Mouse (Mus musculus): ENCODE data around the gene Pnrc1. TPM values are rescaled to one million over a fixed set of nuclear protein-coding genes. Genes with fewer than 3 reads are reported as not detected.

Pnrc1 gene
- total RNA-seq, 2 experiments from 2014 or later = 144 to 145 TPM

DNA sequence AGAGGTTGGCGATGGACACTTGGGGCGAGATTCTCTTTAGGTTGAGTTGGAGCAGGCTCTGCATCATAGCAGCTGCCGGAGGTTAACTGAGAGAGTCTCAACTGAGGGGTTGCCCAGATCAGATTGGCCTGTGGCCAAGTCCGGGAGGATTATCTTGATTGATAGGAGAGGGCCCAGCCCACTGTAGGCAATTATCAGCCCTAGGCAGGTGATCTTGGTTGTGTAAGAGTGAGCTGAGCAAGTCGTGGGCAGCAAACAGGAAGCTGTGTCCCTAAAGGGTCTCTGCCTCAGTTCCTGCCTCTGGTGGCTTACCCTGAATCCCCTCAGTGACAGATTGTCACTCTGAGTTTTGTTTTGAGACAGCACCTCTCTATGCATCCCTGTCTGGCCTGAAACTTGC lies 47.4 kb downstream of the Pnrc1 start:
- TF ChIP-seq CTCF (conservative IDR thresholded peaks at IDR 0.05) = no peak
- Histone ChIP-seq H3K4me3 (no peak overlapping the region), H3K27ac (no peak overlapping the region)
- no peak for DNase-seq (ENCODE audit: low spot score in 2 of 2)

DNA sequence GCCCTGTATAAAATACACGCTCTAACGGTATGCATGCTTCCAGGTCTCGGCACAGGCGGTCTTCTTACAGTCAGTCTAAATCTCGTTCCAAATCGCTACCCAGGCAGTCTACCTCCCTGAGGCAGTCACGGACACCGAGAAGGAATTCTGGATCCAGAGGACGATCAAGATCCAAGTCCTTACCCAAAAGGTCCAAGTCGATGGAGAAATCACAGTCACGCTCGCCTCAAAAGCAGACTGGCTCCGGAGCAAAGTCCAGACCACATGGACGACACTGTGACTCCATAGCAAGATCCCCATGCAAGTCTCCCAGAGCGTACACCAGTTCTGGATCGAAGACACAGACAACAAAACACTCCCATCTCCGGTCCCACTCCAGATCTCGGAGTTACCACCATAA lies 59.1 kb downstream of the Pnrc1 start:
- Histone ChIP-seq H3K27ac (no peak overlapping the region), H3K4me3 (no peak overlapping the region)
- DNase-seq (ENCODE audit: low spot score in 2 of 2) = no peak
- TF ChIP-seq CTCF (conservative IDR thresholded peaks at IDR 0.05) = no peak

DNA sequence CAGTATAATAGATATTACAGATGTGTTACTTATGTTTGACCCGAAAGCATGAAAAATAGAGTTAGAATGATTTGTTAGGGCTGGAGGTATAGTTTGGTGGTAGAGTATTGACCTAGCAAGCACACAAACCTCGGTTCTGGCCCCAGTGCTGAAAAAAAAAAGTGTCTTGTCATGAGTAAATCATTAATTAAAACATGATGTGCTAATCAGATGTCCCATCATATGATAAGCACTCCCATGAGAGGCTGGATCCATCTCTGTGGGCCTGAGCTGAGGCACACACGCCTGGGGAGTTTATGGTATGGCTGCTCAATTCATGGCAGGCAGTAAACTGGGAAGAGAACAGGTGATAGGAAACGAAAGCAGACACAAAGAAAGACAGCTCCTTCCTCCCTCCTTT lies 60.3 kb downstream of the Pnrc1 start:
- no peak for TF ChIP-seq CTCF (conservative IDR thresholded peaks at IDR 0.05)

DNA sequence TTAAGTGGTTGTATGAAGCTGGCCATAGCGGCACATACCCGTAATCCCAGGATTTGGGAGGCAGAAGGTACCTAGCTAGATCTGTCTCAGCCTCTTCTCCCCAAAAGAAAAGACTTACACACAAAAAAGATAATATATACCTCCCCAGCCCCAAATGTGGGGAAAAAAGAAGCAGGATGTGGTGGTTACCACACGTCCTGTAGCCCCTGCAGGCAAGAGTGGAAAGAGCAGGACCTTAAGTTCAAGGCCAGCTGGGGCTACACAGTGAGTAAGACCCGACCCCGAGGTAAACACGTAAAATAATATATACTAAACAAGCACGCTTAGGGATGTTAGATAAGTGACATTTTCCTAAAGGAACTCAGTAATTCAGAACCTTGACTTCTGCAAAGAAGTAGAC lies 62.8 kb downstream of the Pnrc1 start:
- DNase-seq (ENCODE audit: low spot score in 2 of 2) = no peak
- TF ChIP-seq CTCF (conservative IDR thresholded peaks at IDR 0.05) = no peak

More for the DNA sequence above, 60.3 kb downstream of the Pnrc1 start:
- no peak for DNase-seq (ENCODE audit: low spot score in 2 of 2)
- Histone ChIP-seq H3K4me3 (no peak overlapping the region), H3K27ac (no peak overlapping the region)

DNA sequence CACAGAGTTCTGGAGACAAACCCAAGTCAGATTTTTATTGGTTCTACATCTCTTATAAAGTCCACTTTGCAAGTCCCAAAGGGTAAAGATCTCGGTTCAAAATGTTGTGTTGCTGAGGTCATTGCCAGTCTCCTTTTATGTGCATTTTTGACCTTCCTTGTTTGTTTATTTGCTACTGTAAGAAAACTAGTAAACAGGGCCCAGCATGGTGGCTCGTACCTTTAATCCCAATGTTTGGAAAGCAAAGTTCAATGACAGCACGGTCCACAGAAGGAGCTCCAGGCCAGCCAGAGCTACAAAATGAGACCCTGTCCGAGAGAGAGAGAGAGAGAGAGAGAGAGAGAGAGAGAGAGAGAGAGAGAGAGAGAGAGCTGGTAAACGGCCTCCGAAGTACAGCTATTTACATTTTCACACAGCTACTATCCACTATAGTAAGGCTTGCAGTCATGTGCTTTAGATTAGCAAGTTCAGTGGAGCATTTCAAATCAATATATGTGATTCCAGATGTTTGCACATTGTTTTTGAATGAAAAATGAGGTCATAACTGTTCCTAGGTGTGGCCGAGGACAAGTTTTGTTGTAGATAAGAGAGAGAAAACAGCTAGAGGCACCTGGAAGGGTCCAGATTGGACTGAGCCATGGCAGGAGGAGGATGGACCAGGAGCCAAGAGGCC lies 65.8 kb downstream of the Pnrc1 start:
- no peak overlapping the region for H3K4me3 ChIP-seq
- no peak overlapping the region for H3K27ac ChIP-seq
- no peak for DNase-seq (ENCODE audit: low spot score in 2 of 2)
- no peak for TF ChIP-seq CTCF (conservative IDR thresholded peaks at IDR 0.05)

More for the DNA sequence above, 62.8 kb downstream of the Pnrc1 start:
- Histone ChIP-seq H3K4me3 (no peak overlapping the region), H3K27ac (no peak overlapping the region)

DNA sequence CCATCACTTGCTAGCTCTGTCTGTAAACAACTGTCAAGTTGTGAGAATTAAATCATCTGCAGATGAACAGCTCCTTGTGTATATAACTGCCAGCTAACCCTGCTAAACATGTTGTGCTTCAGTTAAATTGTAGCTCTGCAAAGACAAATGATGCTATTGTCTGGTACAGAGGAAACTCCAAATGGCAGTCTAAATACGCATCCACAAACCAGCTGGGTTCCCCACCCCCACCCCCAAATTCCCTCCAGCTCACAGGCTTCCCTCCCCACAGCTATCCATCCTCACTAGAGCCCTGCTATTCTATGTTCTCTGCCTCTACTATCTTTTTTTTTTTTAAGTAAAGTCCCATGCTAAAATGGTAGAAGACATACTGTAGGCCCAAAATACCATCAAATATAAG lies 68.1 kb downstream of the Pnrc1 start:
- DNase-seq (ENCODE audit: low spot score in 2 of 2) = no peak
- Histone ChIP-seq H3K4me3 (no peak overlapping the region), H3K27ac (peak overlapping the region; percentile 75; the same call in 1 of the 2 replicates)
- no peak for TF ChIP-seq CTCF (conservative IDR thresholded peaks at IDR 0.05)

DNA sequence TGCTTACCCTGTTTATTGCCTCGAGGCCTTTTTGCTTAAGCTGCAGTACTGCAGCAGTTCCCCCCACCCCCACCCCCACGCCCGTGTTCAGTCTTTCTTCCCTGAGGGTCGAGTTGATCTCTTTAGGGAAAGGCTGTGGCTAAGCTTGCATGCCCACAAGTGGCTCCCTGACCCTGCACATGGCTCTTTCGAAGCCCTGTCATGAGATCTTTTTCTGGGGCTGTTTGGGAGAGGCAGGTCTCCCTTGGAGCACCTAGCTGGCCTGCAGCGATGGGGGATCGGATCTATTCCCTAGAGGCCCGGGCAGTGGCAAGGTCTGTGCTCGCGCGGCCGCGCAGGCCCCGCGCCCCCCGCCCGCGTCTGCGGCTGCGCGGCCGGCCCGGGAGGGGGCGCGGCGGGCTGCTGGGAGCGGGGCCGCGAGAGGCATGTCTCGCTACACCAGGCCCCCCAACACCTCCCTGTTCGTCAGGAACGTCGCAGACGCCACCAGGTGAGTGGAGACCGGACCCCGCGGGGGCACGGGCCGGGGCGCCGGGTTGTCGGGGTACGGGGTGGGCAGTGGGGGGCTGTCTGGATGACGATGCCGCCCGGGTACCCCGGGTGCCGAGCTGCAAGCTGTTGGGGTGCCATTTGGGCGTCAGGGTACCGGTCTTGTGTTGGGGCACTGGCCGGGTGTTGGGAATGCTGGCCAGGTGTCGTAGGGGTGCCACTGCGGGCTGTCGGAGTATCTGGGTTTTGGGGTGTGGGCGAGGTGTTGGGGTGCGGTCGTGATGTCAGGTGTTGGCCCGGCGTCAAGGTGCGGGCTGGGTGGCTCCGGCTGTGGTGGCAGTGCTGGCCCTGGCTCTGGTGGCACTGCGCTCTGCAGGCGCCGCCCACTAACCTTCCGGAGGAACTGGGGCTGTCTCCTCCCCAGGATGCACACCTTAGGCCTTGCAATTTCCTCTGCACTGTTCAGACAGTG lies 80.8 kb downstream of the Pnrc1 start, which contains the start of gene Srsf12:
Gene Srsf12 (plus strand): TSS at position 111 of the 961 bp plus-strand sequence.
- TF ChIP-seq CTCF (conservative IDR thresholded peaks at IDR 0.05) = peak; percentile 52
- peak in 1 of 2 experiments; percentile 24 for DNase-seq (ENCODE audit: low spot score in 2 of 2)
- peak within 1 kb of the TSS; percentile 93 for H3K27ac ChIP-seq
- H3K4me3 ChIP-seq = peak within 1 kb of the TSS; percentile 79

DNA sequence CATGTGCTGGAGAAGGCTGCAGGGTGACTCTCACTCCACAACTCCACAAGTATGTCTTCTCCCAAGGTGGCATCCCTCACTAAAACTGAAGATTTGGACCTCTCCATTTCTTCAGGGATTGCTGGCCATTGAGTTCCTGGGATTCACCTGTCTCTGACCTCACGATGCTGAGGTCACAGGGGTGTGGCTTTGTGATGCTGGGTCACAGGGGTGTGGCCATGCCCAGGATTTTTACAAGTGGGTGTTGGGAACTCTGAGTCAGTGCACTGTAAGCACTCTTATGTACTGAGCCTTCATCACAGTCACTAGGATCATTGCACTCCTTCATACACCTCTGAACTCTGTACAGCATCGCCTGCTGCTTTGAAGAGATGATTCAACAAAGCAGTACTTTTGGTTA lies 82.4 kb downstream of the Pnrc1 start:
- no peak overlapping the region for H3K4me3 ChIP-seq
- TF ChIP-seq CTCF (conservative IDR thresholded peaks at IDR 0.05) = no peak
- no peak overlapping the region for H3K27ac ChIP-seq

DNA sequence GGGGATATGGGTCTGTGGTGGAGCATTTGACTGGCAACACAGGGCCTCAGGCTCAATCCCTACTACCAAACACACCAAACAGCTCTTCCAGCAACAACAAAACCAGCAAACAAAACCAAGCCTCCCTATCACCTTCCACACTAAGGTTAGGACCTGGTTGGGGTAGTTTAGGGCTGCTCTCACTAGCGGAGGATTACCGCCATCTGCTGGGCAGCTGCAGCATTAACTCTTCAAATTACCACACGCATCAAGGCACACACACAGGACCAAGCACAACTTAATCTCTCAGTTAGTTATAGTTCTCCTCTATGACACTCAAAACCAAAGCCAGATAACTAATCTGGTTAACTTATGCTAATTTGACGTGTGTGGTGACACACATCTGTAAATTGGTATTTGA lies 85.3 kb downstream of the Pnrc1 start:
- peak; percentile 88 for TF ChIP-seq CTCF (conservative IDR thresholded peaks at IDR 0.05)
- no peak overlapping the region for H3K27ac ChIP-seq
- no peak overlapping the region for H3K4me3 ChIP-seq
- peak; percentile 23 to 53 for DNase-seq (ENCODE audit: low spot score in 2 of 2)

More for the DNA sequence above, 82.4 kb downstream of the Pnrc1 start:
- DNase-seq (ENCODE audit: low spot score in 2 of 2) = no peak

DNA sequence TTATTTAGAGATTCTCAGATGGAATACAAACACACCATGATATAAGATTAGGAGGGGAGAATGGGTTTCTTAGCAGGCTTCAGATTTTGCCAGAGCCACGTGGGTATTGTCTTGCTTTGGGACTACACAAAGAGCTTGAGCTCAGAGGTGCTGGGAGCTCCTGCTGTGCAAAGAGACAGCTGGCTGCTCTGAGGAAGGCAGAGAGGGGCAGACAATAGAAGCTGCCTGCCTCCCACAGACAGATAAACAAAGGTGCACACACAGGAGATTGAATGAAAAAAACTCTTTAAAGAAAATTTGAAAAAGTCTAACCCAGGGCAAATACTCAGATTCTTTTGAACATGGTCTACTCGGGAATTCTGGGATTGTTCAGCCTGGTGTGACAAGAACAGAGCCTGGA lies 91.8 kb downstream of the Pnrc1 start:
- DNase-seq (ENCODE audit: low spot score in 2 of 2) = no peak
- no peak for TF ChIP-seq CTCF (conservative IDR thresholded peaks at IDR 0.05)
- H3K4me3 ChIP-seq = no peak overlapping the region
- H3K27ac ChIP-seq = no peak overlapping the region

Other genes with a start within 250 kb of the Pnrc1 start
- gene Gabrr2, start 227.2 kb downstream of the Pnrc1 start, total RNA-seq (2021) = under 1 TPM; 0.32 to 0.72 TPM
- gene Gabrr1, start 157.6 kb downstream of the Pnrc1 start, total RNA-seq (2021) = not detected
- gene Pm20d2, start 100.4 kb downstream of the Pnrc1 start, total RNA-seq (2021) = 10 to 100 TPM; 10.6 to 10.9 TPM
- gene Srsf12, start 81.2 kb downstream of the Pnrc1 start, total RNA-seq (2021) = 10 to 100 TPM; 25.7 to 26.6 TPM
- gene Rngtt, start 20.1 kb upstream of the Pnrc1 start, total RNA-seq (2021) = 10 to 100 TPM; 29.4 to 30.0 TPM